Mouse (Mus musculus): Measurements from ENCODE around the gene H2-DMb2. TPM values are rescaled to one million over a fixed set of nuclear protein-coding genes. Genes with fewer than 3 reads are reported as not detected.

H2-DMb2 gene
- polyA plus RNA-seq, 1 experiment from 2014 or later, result 0.23 TPM

- H3K27me3 ChIP-seq, result peaks cover 96% of the 10 kb centered on the region
- H3K36me3 ChIP-seq, result no peaks in the 10 kb centered on the region
- no peaks in the 10 kb centered on the region for H3K9me3 ChIP-seq
- WGBS, result 69% methylated on average over 6 of the region's 6 CpGs
- no peak overlapping the region for H3K27ac ChIP-seq (replicated peaks)
- H3K9ac ChIP-seq (replicated peaks), result no peak overlapping the region
- H3K4me1 ChIP-seq, result peaks cover 16% of the 10 kb centered on the region
- H3K4me3 ChIP-seq, result no peak overlapping the region
- no peak overlapping the region for H3K4me2 ChIP-seq (replicated peaks)
- ATAC-seq (ENCODE audit: low FRiP score, low read depth), result no peak
These were observed 45.9 kb downstream of the H2-DMb2 start for GRCm38 (mm10) chr17:34188986-34189385.

- Histone ChIP-seq H3K27ac (replicated peaks) (no peak overlapping the region), H3K4me3 (no peak overlapping the region), H3K4me2 (replicated peaks) (no peak overlapping the region), H3K9ac (replicated peaks) (no peak overlapping the region), H3K36me3 (no peaks in the 10 kb centered on the region), H3K4me1 (peaks cover 15% of the 10 kb centered on the region), H3K9me3 (no peaks in the 10 kb centered on the region), H3K27me3 (peaks cover 97% of the 10 kb centered on the region)
- no peak for ATAC-seq (ENCODE audit: low FRiP score, low read depth)
- WGBS, result 23% methylated on average over 16 of the region's 16 CpGs
These were observed 49.7 kb downstream of the H2-DMb2 start for GRCm38 (mm10) chr17:34192852-34193251.

GRCm38 (mm10) chr17:34193468-34193867 is 50.4 kb downstream of the H2-DMb2 start:
- Histone ChIP-seq H3K4me2 (replicated peaks) (no peak overlapping the region), H3K9me3 (no peaks in the 10 kb centered on the region), H3K4me1 (peaks cover 15% of the 10 kb centered on the region), H3K36me3 (no peaks in the 10 kb centered on the region), H3K9ac (replicated peaks) (no peak overlapping the region), H3K4me3 (no peak overlapping the region), H3K27me3 (peaks cover 97% of the 10 kb centered on the region), H3K27ac (replicated peaks) (no peak overlapping the region)
- no peak for ATAC-seq (ENCODE audit: low FRiP score, low read depth)
- 60% methylated on average over 8 of the region's 8 CpGs for WGBS

- H3K9ac ChIP-seq (replicated peaks), result no peak overlapping the region
- no peak for ATAC-seq (ENCODE audit: low FRiP score, low read depth)
These were observed 51.6 kb downstream of the H2-DMb2 start for GRCm38 (mm10) chr17:34194723-34195122.

GRCm38 (mm10) chr17:34196491-34196890 is 53.4 kb downstream of the H2-DMb2 start:
- 29% methylated on average over 12 of the region's 12 CpGs for whole genome bisulfite sequencing
- Histone ChIP-seq H3K9ac (replicated peaks) (no peak overlapping the region), H3K27ac (replicated peaks) (no peak overlapping the region), H3K4me1 (peaks cover 15% of the 10 kb centered on the region), H3K4me2 (replicated peaks) (no peak overlapping the region), H3K4me3 (no peak overlapping the region), H3K36me3 (no peaks in the 10 kb centered on the region), H3K9me3 (no peaks in the 10 kb centered on the region), H3K27me3 (peaks cover 98% of the 10 kb centered on the region)
- ATAC-seq (ENCODE audit: low FRiP score, low read depth), result no peak

More at GRCm38 (mm10) chr17:34194723-34195122, 51.6 kb downstream of the H2-DMb2 start:
- peaks cover 15% of the 10 kb centered on the region for H3K4me1 ChIP-seq
- H3K27me3 ChIP-seq, result peaks cover 97% of the 10 kb centered on the region
- H3K9me3 ChIP-seq, result no peaks in the 10 kb centered on the region
- no peak overlapping the region for H3K27ac ChIP-seq (replicated peaks)
- 78% methylated on average over 4 of the region's 4 CpGs for whole genome bisulfite sequencing
- no peak overlapping the region for H3K4me3 ChIP-seq
- no peaks in the 10 kb centered on the region for H3K36me3 ChIP-seq
- H3K4me2 ChIP-seq (replicated peaks), result no peak overlapping the region

- peak; percentile 76 for ATAC-seq (ENCODE audit: low FRiP score, low read depth)
- peak within 1 kb of the TSS; percentile 36 for H3K4me3 ChIP-seq
- H3K9ac ChIP-seq (replicated peaks), result no peak within 1 kb of the TSS; the same call in 1 of the 2 replicates
- H3K4me2 ChIP-seq (replicated peaks), result peak within 1 kb of the TSS; percentile 58
- H3K9me3 ChIP-seq, result no peaks in the 10 kb centered on the region
- WGBS, result 3% methylated on average over 41 of the region's 41 CpGs
- no peaks in the 10 kb centered on the region for H3K36me3 ChIP-seq
- H3K4me1 ChIP-seq, result peaks cover 15% of the 10 kb centered on the region
- peaks cover 95% of the 10 kb centered on the region for H3K27me3 ChIP-seq
- no peak within 1 kb of the TSS for H3K27ac ChIP-seq (replicated peaks)
These were observed 54.1 kb downstream of the H2-DMb2 start, which contains the start of gene Psmb8 for GRCm38 (mm10) chr17:34196941-34197894. TSS of gene Psmb8 (plus strand) at chr17:34197721.

- H3K36me3 ChIP-seq, result no peaks in the 10 kb centered on the region
- 0 out of 2 replicates have a peak, but pooled peaks have one; percentile 27 for ATAC-seq (ENCODE audit: low FRiP score, low read depth)
- H3K4me3 ChIP-seq, result peak overlapping the region; percentile 36
- WGBS, result 2% methylated on average over 32 of the region's 32 CpGs
- peak overlapping the region; percentile 58 for H3K4me2 ChIP-seq (replicated peaks)
- H3K27me3 ChIP-seq, result peaks cover 92% of the 10 kb centered on the region
- H3K9ac ChIP-seq (replicated peaks), result no peak overlapping the region
- H3K27ac ChIP-seq (replicated peaks), result no peak overlapping the region
- peaks cover 15% of the 10 kb centered on the region for H3K4me1 ChIP-seq
- no peaks in the 10 kb centered on the region for H3K9me3 ChIP-seq
These were observed 54.9 kb downstream of the H2-DMb2 start for GRCm38 (mm10) chr17:34197904-34198520.

GRCm38 (mm10) chr17:34198521-34198912 is 55.4 kb downstream of the H2-DMb2 start:
- Histone ChIP-seq H3K4me3 (peak overlapping the region; percentile 36), H3K36me3 (no peaks in the 10 kb centered on the region), H3K27ac (replicated peaks) (no peak overlapping the region), H3K27me3 (peaks cover 92% of the 10 kb centered on the region), H3K4me1 (peaks cover 15% of the 10 kb centered on the region), H3K9me3 (no peaks in the 10 kb centered on the region), H3K9ac (replicated peaks) (no peak overlapping the region), H3K4me2 (replicated peaks) (peak overlapping the region; percentile 58)
- WGBS, result 9% methylated on average over 11 of the region's 11 CpGs
- ATAC-seq (ENCODE audit: low FRiP score, low read depth), result no peak

- Histone ChIP-seq H3K9ac (replicated peaks) (no peak overlapping the region), H3K9me3 (no peaks in the 10 kb centered on the region), H3K27ac (replicated peaks) (no peak overlapping the region), H3K4me3 (no peak overlapping the region), H3K36me3 (no peaks in the 10 kb centered on the region), H3K27me3 (peaks cover 92% of the 10 kb centered on the region), H3K4me1 (peaks cover 15% of the 10 kb centered on the region), H3K4me2 (replicated peaks) (no peak overlapping the region)
- 65% methylated on average over 12 of the region's 12 CpGs for WGBS
- no peak for ATAC-seq (ENCODE audit: low FRiP score, low read depth)
These were observed 56.0 kb downstream of the H2-DMb2 start for GRCm38 (mm10) chr17:34199050-34199619.

GRCm38 (mm10) chr17:34200047-34200446 is 56.9 kb downstream of the H2-DMb2 start:
- H3K4me2 ChIP-seq (replicated peaks), result no peak overlapping the region
- H3K36me3 ChIP-seq, result no peaks in the 10 kb centered on the region
- H3K27ac ChIP-seq (replicated peaks), result no peak overlapping the region
- no peak overlapping the region for H3K4me3 ChIP-seq
- H3K27me3 ChIP-seq, result peaks cover 90% of the 10 kb centered on the region
- 81% methylated on average over 10 of the region's 10 CpGs for WGBS
- ATAC-seq (ENCODE audit: low FRiP score, low read depth), result no peak
- H3K9ac ChIP-seq (replicated peaks), result no peak overlapping the region
- H3K4me1 ChIP-seq, result peaks cover 19% of the 10 kb centered on the region
- no peaks in the 10 kb centered on the region for H3K9me3 ChIP-seq

- Histone ChIP-seq H3K27me3 (peaks cover 90% of the 10 kb centered on the region), H3K36me3 (no peaks in the 10 kb centered on the region), H3K4me2 (replicated peaks) (no peak overlapping the region), H3K4me1 (peaks cover 24% of the 10 kb centered on the region), H3K4me3 (no peak overlapping the region), H3K27ac (replicated peaks) (no peak overlapping the region), H3K9me3 (no peaks in the 10 kb centered on the region), H3K9ac (replicated peaks) (no peak overlapping the region)
- no peak for ATAC-seq (ENCODE audit: low FRiP score, low read depth)
- WGBS, result 90% methylated on average over 16 of the region's 16 CpGs
These were observed 57.8 kb downstream of the H2-DMb2 start for GRCm38 (mm10) chr17:34200772-34201505.
